Mouse (Mus musculus) ovary, adult 2 months (tissue): ENCODE results near the gene Rpl10-ps3. TPM values are rescaled to one million over a fixed set of nuclear protein-coding genes. Genes with fewer than 3 reads are reported as not detected.

Source experiments
- polyA plus RNA-seq: library from polyadenylated mRNA; depleted of rRNA; stranded (reverse); fragments of >200 nt; gene quantifications from 2 replicates; pipeline ENCODE4 v1.2.3, GENCODE M21; 2012; rRNA removed

Rpl10-ps3 gene
- 18.5 and 56.3 TPM in 2 replicates for polyA plus RNA-seq

GRCm38 (mm10) chr9:50344868-50345267, at the start of gene Rpl10-ps3:
Gene Rpl10-ps3, minus strand, starts transcription at chr9:50344968.

Other genes starting within 250 kb of the Rpl10-ps3 start
- 317 and 452 TPM in 2 replicates for gene Plet1, start 149.6 kb upstream of the Rpl10-ps3 start, polyA plus RNA-seq
- 42.0 and 50.7 TPM in 2 replicates for gene Pts, start 183.8 kb upstream of the Rpl10-ps3 start, polyA plus RNA-seq
- gene Il18, start 209.9 kb upstream of the Rpl10-ps3 start, polyA plus RNA-seq = 3.3 and 5.7 TPM in 2 replicates
- 0.60 and 0.83 TPM in 2 replicates for gene Bco2, start 210.2 kb upstream of the Rpl10-ps3 start, polyA plus RNA-seq
- gene Tex12, start 216.4 kb upstream of the Rpl10-ps3 start, polyA plus RNA-seq = not detected in 2 replicates